Mouse (Mus musculus) mouse trophoblast stem cell (cell line): ENCODE measurements around the gene Swt1.
"Not testable (repeated sequence)": the region's sequence is repeated elsewhere in the genome, so short reads cannot be mapped to it uniquely, and the experiment has no call there.

Source experiments
- in situ Hi-C, 2 experiments: fragments of 300-500 bp; cut with MseI, MboI; formaldehyde crosslinking; loops; 2 replicates in 1 of 2; 3 replicates in 1 of 2; pipeline ENCODE4 v1.15.1; 2025

Swt1 gene

DNA sequence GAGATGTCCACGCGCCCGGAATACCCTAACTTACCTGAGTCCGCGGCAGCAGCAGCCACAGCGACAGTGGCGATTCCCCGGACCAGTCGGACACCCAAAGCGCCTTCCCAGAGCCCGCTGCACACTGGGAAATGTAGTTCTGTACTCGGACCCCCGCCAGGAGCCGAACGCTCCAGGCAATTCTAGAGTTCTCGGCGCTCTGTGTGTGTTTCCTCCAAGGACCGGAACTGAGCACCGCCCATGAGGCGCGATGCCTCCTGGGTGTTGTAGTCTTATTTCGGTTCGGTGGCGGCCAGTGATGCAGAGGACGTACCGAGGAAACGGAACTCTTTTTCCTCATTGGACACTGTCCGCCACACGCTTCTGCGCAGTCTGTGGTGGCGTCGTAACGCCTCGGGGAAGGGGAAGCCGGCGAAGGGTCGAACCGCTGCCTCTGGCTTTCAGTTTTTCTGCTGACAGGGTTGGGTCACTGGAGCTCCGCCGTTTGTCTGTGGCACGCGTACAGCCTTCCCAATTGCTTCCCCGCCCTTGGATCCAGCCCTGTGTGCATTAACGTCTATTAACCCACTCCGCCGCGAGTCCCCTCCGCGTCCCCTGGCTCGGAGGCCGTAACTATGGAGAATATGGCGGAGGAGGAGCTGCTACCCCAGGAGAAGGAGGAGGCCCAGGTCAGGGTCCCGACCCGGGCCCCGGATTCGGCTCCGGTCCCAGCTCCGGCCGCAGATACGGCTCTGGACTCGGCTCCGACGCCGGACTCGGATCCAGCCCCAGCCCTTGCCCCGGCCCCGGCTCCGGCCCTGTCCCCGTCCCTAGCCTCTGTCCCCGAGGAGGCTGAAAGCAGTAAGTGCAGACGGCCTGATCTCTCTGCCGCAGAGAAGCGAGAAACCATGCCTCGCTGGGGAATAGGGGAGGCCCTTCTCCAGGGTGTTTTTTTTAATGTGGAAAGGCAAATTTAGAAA is at the start of gene Swt1, which contains the start of gene Trmt1l:
TSS of gene Swt1 (minus strand) at position 193 of the 959 bp plus-strand sequence.
TSS of gene Trmt1l (plus strand) at position 280 of the 959 bp plus-strand sequence.
- in situ Hi-C loops, result no loop called here

- in situ Hi-C loops, result not testable (repeated sequence)
Observed at GRCm38 (mm10) chr1:151472386-151472785, 44.1 kb upstream of the Swt1 start.

GRCm38 (mm10) chr1:151471429-151471828 is 43.2 kb upstream of the Swt1 start:
- in situ Hi-C loops, result no loop called here

DNA sequence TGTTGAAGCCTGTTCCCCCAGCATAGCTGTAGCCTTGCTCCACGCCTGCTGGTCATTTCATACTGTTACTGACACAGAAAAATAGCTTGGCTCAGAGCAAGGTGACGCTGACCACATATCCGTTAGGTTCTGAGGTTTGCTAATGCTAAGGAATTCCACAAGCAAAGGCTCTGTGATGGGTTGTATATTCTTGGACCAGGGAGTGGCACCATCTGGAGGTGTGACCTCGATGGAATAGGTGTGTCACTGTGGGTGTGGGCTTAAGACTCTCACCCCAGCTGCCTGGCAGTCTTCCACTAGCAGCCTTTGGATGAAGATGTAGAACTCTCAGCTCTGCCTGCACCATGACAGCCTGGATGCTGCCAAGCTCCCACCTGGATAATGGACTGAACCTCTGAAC is 38.3 kb upstream of the Swt1 start:
- in situ Hi-C loops, result no loop called here

GRCm38 (mm10) chr1:151464914-151465313 is 36.7 kb upstream of the Swt1 start:
- in situ Hi-C loops, result no loop called here

GRCm38 (mm10) chr1:151461265-151461664 is 33.0 kb upstream of the Swt1 start:
- in situ Hi-C loops, result no loop called here

- in situ Hi-C loops, result no loop called here
Observed at GRCm38 (mm10) chr1:151457087-151457486, 28.8 kb upstream of the Swt1 start.

DNA sequence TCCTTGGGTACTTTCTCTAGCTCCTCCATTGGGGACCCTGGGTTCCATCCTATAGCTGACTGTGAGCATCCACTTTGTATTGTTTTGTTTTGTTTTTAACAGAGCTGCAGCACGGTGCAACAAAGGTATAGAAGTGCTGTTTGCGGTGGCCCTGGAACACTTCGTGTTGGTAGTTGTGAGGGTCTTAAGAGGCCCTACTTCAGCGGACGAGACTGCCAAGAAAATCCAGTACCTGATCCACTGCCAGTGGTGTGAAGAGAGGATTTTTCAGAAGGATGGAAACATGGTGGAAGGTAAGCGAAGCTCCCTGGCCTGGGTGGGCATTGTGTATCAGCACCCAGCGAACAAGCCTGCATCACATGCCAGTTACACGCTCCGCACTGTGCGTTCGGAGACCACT is 23.7 kb upstream of the Swt1 start:
- in situ Hi-C loops, result no loop called here

GRCm38 (mm10) chr1:151450851-151451250 is 22.6 kb upstream of the Swt1 start:
- in situ Hi-C loops, result no loop called here

DNA sequence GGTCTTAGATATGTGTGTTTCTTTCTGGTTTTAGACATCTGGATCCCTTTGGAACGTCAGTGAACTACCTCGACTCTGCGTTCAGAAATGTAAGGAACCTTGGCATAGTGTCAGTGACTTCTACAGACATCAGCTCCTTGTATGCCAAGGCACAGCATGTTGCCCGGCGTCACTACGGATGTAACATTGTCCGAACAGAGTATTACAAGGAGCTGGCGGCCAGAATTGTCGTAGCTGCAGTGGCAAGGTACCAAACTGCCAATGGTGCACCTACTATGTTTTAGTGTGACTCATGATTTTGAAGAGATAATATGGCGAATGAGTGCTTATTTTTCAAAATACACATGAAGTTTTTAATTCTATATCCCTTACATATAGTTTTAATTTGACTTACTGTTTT is 21.6 kb upstream of the Swt1 start:
- in situ Hi-C loops, result no loop called here

DNA sequence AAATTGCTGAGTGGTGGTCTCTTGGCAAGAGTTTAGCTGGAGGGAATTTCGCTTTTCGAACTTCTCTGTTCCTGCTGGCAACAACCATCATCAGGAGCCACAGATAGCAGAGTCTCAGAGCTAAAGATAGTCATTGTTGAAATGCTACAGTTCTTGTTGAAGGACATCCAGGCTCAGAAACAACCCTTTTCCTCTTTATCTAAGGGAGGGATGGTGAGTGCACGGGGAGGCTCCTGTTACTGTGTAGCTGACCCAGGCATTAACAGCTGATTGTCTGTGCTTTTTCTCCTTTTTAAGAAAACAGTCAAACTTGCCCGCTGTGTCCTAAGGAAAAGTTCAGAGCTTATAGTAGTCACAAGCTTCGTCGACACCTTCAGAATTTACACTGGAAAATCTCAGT is 7.2 kb upstream of the Swt1 start:
- in situ Hi-C loops, result no loop called here

GRCm38 (mm10) chr1:151429316-151429715 is 1.1 kb upstream of the Swt1 start:
- in situ Hi-C loops, result no loop called here

DNA sequence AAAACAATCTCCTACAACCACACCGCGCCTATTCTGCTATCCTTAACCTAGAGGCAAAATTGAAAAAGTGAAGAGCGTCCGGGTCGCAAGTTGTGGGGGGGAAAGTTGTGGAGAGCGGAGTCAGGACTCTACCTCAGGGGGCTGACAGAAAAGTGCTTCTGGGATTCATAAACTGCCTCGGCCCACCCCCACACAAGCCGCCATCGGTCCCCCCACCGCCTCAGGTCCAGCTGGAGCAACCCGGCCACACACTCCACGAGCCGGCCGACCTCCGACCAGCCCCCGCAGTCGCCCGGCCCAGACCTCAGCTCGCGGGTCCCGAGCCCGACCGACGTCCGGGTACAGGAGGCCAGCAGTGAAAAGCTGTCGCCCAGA is 380 bp downstream of the Swt1 start:
- in situ Hi-C loops, result no loop called here

DNA sequence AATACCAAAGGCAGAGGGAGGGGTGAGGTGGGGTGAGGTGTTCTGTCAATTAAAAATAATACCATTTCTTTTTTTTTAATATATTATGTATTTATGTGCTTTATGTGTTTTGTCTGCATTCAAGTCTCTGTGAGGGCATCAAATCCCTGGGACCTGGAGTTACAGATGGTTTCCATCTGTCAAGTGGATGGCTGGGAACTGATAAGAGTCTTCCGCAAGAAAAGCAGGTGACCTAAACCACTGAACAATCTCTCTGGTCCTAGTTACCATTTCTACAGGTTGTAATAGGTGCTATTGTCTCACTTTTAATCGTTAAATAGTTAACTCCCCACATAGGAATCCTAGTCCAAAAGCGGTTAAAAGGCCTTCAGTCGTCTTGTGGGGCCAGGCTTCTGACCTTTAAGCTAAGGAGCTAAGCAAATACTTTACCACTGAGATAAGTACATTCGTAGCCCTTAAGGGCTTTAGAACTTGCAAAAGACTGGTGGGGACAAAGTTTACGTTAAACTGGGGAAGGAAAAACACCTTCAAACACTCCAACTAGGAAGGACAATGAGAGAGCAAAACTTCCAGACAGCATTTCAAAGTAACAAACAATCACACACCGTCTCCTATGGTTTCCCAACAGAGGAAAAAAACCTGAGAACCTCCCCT is 1.2 kb downstream of the Swt1 start:
- in situ Hi-C loops, result no loop called here

- in situ Hi-C loops, result no loop called here
Observed at GRCm38 (mm10) chr1:151422178-151422577, 6.1 kb downstream of the Swt1 start.

DNA sequence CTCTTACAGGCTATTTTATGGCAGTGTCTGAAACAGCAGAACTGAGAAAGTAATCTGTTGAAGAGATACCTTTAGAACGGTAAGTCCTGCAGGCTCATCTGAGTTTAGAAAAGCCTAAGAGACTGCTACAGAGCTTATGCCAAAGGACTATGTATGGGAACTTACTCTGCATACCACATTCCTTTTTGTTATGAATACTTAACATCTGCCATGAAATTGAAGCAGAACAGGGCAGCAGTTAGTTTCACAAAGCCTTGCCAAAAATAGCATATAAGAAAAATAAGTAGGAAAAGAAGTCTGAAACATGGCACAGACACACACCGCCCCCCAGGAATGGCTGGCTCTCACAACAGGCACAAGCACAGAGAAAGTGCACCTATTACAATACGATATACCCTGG is 18.4 kb downstream of the Swt1 start:
- in situ Hi-C loops, result no loop called here

DNA sequence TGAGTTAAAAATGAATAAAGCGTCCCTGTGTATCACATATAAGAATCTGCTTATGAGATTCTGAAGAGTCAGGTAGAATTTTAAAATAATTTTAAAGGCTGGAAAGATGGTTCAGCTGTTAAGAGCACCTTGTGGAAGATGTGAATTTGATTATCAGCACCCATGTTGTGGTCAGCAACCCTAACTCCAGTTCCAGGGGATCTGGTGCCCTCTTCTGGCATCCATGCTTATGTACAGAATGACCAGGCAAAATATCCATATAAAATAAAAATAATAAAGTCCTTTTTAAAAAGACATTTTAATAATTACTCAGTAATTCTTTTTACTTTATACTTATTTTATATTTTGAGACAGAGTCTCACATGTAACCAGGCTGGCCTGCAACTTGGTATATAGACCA is 38.2 kb downstream of the Swt1 start:
- in situ Hi-C loops, result no loop called here

- in situ Hi-C loops, result no loop called here
Observed at GRCm38 (mm10) chr1:151377353-151377752, 50.9 kb downstream of the Swt1 start.

DNA sequence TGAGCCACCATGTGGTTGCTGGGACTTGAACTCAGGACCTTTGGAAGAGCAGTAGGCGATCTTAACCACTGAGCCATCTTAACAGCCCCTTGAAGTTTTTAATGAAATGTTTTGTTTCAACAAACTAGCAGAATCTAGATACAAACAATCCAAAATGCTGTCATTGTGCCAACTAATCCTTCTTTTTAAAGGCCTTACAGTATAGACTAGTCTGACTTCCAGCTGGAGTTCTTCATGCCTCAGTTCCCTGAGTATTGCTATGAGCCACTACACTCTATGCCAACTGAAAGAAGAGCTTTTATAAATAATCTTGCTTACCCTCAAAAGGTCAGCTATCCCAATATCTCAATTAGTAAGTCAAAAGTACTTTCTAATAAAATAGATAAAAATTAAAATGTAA is 55.4 kb downstream of the Swt1 start:
- in situ Hi-C loops, result no loop called here

- in situ Hi-C loops, result no loop called here
Observed at GRCm38 (mm10) chr1:151371543-151371942, 56.7 kb downstream of the Swt1 start.

- in situ Hi-C loops, result no loop called here
Observed at GRCm38 (mm10) chr1:151370573-151370972, 57.7 kb downstream of the Swt1 start.

DNA sequence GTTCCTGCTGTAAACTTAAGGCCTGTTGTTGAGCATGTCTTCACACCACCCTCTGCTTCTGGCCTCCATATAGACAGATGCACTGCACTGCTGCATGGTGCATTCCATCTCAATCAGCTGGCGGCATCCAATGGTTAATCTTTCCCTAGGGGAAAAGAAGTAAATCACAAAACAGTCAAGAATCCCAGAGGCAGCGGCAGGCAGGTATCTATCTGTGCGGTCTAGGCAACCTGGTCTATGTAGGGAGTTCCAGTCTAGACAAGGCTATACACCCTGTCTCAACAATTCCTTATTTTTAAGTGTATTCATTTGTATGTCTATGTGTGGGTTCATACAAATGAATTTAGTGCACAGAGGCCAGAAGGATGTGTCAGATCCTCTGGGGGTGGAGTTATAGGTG is 59.8 kb downstream of the Swt1 start:
- in situ Hi-C loops, result no loop called here

DNA sequence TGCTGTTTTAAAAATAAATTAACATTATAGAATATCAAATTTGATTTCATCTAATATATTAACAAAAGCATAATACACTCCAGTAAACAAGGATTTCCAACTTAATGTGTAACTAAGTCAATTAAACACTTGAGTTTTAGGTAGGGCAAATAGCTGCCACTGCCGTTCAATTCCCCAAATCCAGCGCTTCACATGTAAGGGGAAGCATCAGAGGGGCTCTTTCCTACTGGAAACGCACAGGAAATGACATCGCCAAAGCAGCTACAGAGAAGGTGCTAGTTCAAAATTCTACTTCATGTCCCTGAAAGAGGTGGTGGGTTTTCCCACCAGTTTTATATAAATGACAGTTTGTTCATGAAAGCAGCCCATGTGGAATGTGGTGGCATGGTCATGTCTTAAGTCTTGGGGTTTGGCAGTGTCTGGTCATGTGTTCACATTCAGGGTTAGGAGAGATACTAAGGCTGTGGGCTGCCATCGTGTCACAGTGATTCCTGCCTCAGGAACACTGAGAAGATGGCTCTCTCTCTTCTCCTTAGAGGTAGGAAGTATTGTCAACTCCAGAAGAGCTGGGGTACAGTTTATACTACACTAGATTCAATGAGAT is 60.4 kb downstream of the Swt1 start:
- in situ Hi-C loops, result no loop called here
